Mouse (Mus musculus) thymus, postnatal 25 days (tissue): ENCODE measurements around the gene Wwc1.
"Not testable (repeated sequence)": the region's sequence is repeated elsewhere in the genome, so short reads cannot be mapped to it uniquely, and the experiment has no call there.

Experiments
- DNase-seq: peaks from one replicate; pipeline ENCODE4 v3.0.0; 2022

Wwc1 gene

GRCm38 (mm10) chr11:35873624-35874244 lies 106.6 kb downstream of the Wwc1 start:
- DNase-seq = no peak

DNA sequence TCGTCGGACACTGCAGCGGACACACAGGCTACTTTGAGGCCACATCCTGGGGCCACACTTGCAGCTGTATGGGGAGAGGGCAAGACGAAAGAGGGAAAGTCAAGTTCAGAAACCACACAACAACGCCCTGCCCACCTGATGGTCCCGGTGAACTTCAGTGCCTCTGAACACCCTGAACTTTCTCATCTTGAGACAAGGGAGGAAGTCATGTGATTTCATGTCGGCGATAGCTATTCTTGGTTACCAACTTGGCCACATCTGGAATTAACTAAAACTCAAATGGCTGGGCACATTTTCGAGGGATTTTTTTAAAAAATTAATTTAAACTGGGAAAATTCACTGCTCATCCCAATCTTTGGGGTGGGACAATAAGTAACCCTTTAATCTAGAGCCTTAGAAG lies 109.4 kb downstream of the Wwc1 start:
- no peak for DNase-seq

- DNase-seq = no peak
Observed at GRCm38 (mm10) chr11:35866140-35866539, 114.2 kb downstream of the Wwc1 start.

- no peak for DNase-seq
Observed at GRCm38 (mm10) chr11:35864981-35865604, 115.2 kb downstream of the Wwc1 start.

GRCm38 (mm10) chr11:35863653-35864052 lies 116.7 kb downstream of the Wwc1 start:
- DNase-seq = no peak

- DNase-seq = no peak
Observed at GRCm38 (mm10) chr11:35857395-35858067, 122.8 kb downstream of the Wwc1 start.

GRCm38 (mm10) chr11:35856359-35857040 lies 123.8 kb downstream of the Wwc1 start:
- DNase-seq = no peak

- no peak for DNase-seq
Observed at GRCm38 (mm10) chr11:35855567-35855966, 124.8 kb downstream of the Wwc1 start.

DNA sequence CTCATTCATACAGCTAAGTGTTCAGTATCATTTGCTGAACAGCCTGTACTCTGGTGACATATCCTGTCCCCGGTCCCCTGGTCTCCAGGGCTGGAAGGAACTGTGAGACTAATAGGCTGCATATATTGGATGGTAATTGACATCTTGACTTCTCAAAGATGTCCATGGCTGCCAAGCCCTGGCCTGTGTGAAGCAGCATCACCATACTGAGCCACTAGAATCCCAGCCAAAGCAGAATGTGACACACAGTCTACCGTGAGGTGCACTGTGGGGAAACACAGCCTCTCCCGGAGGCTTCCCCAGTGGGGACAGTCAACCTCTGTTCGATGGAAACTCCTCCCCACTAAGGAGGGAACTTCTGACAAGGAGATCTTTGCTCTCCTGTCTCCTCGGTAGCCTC lies 125.4 kb downstream of the Wwc1 start:
- no peak for DNase-seq

- no peak for DNase-seq
Observed at GRCm38 (mm10) chr11:35853651-35854050, 126.7 kb downstream of the Wwc1 start.

- DNase-seq = peak; percentile 31
Observed at GRCm38 (mm10) chr11:35852731-35853130, 127.6 kb downstream of the Wwc1 start.

- DNase-seq = no peak
Observed at GRCm38 (mm10) chr11:35844299-35844698, 136.0 kb downstream of the Wwc1 start.

DNA sequence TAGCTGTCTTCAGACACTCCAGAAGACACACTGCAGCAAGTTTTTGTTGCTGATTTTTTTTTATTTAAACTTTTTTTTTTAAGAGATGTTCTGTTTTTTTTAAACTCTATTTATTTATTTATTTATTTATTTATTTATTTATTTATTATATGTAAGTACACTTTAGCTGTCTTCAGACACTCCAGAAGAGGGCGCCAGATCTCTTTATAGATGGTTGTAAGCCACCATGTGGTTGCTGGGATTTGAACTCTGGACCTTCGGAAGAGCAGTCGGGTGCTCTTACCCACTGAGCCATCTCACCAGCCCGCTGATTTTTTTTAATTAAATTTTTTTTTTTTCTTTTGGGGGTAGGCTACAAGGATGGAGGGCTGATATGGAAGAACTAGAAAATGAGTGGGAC lies 137.8 kb downstream of the Wwc1 start:
- DNase-seq = not testable (repeated sequence)

DNA sequence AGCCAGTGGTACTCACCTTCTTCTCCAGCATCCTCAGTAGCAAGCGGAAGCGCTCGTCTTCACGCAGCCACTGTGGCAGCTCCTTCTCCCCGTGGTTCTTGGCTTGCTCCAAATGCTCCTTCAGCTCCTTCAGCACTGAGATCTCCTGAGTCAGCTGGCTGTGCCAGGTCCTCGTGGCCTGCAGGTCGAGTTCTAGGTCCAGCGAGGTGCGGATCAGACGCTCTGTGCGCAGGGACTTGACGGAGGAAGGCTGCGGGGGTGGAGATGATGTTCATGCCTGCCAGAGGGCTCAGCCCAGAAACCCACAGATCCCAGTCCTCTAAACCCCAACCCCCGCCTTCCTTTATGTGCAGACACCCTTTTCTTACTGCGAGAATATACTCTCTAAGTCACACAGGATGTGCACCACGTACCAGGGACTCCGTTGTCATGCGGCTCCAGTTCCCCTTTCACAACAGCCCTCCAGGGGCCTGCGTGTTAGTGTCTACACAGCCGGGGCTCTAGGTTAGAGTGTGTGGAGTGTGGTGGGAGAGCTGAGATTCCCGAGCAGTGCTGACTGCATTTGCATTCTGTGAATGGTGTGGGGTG lies 138.5 kb downstream of the Wwc1 start:
- peak; percentile 9 for DNase-seq

DNA sequence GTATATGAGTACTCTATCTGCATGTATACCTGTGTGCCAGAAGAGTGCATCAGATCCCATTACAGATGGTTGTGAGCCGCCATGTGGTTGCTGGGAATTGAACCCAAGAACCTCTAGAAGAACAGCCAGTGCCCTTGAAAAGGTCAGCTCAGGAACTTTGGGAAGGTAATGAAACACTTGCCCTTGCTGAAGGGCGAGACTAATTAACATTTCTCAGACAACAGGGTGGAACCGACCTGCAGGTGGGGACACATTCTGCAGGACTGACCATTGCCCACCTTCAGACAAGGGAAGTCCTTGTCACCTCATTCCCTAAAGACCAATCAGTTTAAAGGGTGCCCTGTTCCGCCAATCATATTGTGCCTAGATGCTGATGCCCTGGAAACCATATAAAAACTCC lies 139.5 kb downstream of the Wwc1 start:
- not testable (repeated sequence) for DNase-seq

DNA sequence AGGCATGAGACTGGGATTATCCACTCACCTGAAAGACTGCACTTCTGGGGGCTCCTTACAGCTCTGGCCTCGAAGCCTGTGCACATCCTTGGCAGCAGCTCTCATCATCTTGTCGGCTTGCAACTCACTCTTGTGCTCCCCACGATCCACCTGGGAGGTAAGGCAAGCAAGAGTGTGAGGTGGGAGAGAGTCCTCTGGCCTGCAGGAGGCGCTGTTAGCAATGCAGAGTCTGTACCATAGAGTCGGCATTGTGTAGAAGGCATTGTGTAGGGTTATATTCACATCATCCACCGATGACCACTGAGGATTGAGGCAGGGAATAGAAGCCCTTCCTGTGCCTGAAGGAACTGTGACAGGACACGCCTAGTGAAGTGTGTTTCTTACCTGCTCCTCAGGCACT lies 140.0 kb downstream of the Wwc1 start:
- DNase-seq = no peak

DNA sequence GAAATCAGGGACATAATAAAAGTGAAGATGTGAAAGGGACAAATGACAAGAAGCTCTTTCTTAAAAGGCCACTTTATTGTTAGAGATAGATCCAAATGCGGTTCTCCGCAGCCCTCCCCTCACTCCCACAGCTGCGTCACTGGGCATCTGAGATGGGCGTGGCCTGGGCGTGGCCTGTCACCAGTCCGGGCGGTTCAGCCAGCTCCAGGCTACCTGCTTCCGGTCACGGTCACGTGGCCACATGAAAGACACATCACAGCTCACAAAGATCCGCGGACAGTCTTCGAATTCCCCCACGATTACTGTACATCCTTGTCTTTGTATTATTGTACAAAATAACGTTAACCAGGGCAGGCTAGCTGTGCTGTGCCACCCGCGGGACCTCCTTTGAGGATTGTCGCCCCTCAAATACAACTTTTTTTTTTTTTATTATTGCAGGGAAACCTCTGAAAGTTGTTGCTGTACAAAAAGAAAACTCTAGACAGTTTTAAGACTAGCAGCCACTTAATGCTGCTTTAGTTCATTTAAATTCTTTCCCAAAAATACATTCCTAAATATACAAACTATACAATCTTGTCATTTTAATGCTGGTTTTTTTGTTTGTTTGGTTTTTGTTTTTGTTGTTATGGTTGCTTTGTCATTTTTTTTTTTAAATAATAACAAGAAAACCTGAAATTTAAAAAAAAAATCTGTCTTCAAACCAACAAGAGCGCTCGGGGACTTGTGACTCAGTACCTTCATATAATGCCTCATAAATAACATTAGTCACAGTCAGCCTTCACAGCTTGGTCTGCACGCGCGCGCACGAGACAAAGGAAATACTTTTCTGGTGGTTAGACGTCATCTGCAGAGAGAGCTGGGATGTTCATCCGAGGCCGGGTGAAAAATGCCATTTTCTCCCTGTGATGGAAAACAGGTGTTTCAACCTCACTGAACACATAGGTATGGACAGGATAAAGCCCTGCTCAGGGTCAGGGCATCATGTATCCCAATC lies 141.7 kb downstream of the Wwc1 start:
- peak; percentile 80 for DNase-seq

DNA sequence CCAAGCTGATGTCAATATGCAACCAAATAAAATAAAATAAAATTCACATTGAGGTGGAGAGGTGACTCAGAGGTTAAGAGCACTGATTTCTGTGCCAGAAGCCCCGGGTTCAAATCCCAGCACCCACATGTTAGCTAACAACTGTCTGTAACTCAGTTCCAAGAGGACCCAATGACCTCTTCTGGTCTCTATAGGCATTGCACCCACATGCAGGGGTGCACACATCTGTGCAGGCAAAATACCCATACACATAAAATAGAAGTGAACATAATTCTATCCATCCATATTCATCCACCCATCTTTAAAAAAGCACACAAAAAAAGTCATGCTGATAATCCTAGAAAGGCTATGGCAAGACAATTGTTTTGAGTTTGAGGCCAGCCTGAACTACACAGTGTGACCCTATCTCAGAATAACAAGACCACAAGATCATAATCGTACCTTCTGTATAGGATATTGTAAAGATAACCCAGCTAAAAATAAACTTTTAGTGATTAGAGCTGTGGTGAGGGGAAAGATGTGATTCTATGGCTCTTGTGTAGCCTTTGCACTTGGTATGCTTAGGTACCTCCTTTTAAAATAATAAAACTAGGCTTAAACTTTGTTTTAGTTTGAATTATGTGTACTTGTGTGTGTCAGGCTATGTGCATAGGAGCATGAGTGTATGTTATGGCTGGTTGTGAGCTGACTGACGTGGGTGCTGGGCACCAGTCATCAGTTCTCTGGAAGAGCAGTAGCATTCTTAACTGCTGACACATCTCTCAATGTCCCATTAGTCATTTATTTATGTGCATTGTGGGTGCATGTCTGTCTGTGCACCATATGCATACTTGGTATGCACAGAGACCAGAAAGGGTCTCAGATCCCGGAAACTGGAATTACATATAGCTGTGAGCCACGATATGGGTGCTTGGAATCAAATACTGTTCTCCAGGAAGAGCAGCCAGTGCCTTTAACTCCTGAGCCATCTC lies 142.9 kb downstream of the Wwc1 start:
- no peak for DNase-seq

GRCm38 (mm10) chr11:35834022-35834760 lies 146.1 kb downstream of the Wwc1 start, which contains the start of gene Rars:
TSS of gene Rars (minus strand) at chr11:35834506.
- DNase-seq = peak; percentile 93

- no peak for DNase-seq
Observed at GRCm38 (mm10) chr11:35833270-35833669, 147.1 kb downstream of the Wwc1 start.
